Mouse (Mus musculus): ENCODE data around the gene Teddm2. TPM values are rescaled to one million over a fixed set of nuclear protein-coding genes. Genes with fewer than 3 reads are reported as not detected.

Teddm2 gene
- polyA plus RNA-seq, 1 experiment from 2014 or later = 0.39 TPM

GRCm38 (mm10) chr1:153918521-153919206 is 18.6 kb upstream of the Teddm2 start:
- no peaks in the 10 kb centered on the region for H3K36me3 ChIP-seq
- H3K27ac ChIP-seq (replicated peaks) = no peak overlapping the region
- no peak overlapping the region for H3K4me3 ChIP-seq
- WGBS = 90% methylated on average over 3 of the region's 3 CpGs
- no peaks in the 10 kb centered on the region for H3K27me3 ChIP-seq (ENCODE audit: low read depth, poor library complexity, severe bottlenecking)
- DNase-seq (ENCODE audit: low spot score) = no peak
- H3K4me1 ChIP-seq = peaks cover 5% of the 10 kb centered on the region
- H3K9me3 ChIP-seq (replicated peaks) = no peaks in the 10 kb centered on the region

- DNase-seq (ENCODE audit: low spot score) = no peak
- no peak overlapping the region for H3K4me3 ChIP-seq
- 86% methylated on average over 3 of the region's 3 CpGs for WGBS
- 0 out of 2 replicates have a peak, but pooled peaks cover 3% of the 10 kb centered on the region for H3K4me1 ChIP-seq
- H3K27me3 ChIP-seq (ENCODE audit: low read depth, poor library complexity, severe bottlenecking) = no peaks in the 10 kb centered on the region
- H3K36me3 ChIP-seq = peaks cover 28% of the 10 kb centered on the region
- H3K9me3 ChIP-seq (replicated peaks) = no peaks in the 10 kb centered on the region
- no peak overlapping the region for H3K27ac ChIP-seq (replicated peaks)
Observed at GRCm38 (mm10) chr1:153913869-153914268, 13.8 kb upstream of the Teddm2 start.

- Histone ChIP-seq H3K27ac (replicated peaks) (no peak overlapping the region), H3K36me3 (peaks cover 53% of the 10 kb centered on the region), H3K4me3 (no peak overlapping the region), H3K27me3 (ENCODE audit: low read depth, poor library complexity, severe bottlenecking) (no peaks in the 10 kb centered on the region; the same call in 1 of the 2 replicates), H3K9me3 (replicated peaks) (no peaks in the 10 kb centered on the region), H3K4me1 (peaks cover 14% of the 10 kb centered on the region; the same call in 1 of the 2 replicates)
- 92% methylated on average over 6 of the region's 6 CpGs for WGBS
- no peak for DNase-seq (ENCODE audit: low spot score)
Observed at GRCm38 (mm10) chr1:153911276-153911795, 11.3 kb upstream of the Teddm2 start.

DNA sequence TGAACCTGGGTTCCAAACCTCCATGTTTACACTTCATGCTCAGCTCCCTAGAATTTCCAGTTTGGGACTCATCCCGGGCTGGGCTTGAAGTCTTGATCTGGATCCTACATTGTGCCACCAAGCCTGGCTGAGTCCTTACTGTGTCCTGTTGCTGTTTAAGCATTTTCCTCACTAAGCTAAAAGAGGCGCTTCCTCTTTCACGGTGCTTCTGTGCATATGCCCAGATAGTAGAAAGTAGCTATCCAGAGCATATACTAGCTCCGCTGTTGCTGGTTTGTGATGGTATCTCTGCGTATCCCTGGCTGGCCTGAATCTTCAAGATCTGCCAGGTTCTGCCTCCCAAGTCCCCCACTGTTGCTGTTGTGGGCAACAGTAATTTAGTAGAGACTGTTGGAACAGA is 10.4 kb upstream of the Teddm2 start:
- Histone ChIP-seq H3K9me3 (replicated peaks) (no peaks in the 10 kb centered on the region), H3K36me3 (peaks cover 62% of the 10 kb centered on the region), H3K4me1 (peaks cover 14% of the 10 kb centered on the region; the same call in 1 of the 2 replicates), H3K27me3 (ENCODE audit: low read depth, poor library complexity, severe bottlenecking) (no peaks in the 10 kb centered on the region; the same call in 1 of the 2 replicates), H3K27ac (replicated peaks) (no peak overlapping the region), H3K4me3 (no peak overlapping the region)
- DNase-seq (ENCODE audit: low spot score) = no peak
- WGBS = 90% methylated on average over 5 of the region's 5 CpGs

DNA sequence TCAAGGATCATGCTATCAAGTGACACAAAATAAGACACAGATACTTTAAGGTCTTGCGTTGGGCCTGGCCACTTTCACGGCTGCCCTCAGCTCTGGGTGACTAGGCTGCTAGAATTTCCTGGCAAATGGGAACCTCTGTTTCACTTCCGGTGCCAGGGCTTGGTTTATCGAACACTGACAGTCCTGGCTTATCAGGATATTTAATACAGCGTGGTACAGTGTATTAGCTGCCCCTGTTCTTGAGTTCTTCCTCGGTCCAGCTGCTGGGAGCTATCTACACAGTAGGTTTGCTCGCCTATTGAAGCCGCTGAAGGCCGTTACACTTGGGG is 9.9 kb upstream of the Teddm2 start:
- no peaks in the 10 kb centered on the region for H3K9me3 ChIP-seq (replicated peaks)
- no peak for DNase-seq (ENCODE audit: low spot score)
- peaks cover 14% of the 10 kb centered on the region; the same call in 1 of the 2 replicates for H3K4me1 ChIP-seq
- no peak overlapping the region for H3K4me3 ChIP-seq
- WGBS = 95% methylated on average over 9 of the region's 9 CpGs
- H3K36me3 ChIP-seq = peaks cover 67% of the 10 kb centered on the region
- no peaks in the 10 kb centered on the region; the same call in 1 of the 2 replicates for H3K27me3 ChIP-seq (ENCODE audit: low read depth, poor library complexity, severe bottlenecking)
- no peak overlapping the region for H3K27ac ChIP-seq (replicated peaks)

DNA sequence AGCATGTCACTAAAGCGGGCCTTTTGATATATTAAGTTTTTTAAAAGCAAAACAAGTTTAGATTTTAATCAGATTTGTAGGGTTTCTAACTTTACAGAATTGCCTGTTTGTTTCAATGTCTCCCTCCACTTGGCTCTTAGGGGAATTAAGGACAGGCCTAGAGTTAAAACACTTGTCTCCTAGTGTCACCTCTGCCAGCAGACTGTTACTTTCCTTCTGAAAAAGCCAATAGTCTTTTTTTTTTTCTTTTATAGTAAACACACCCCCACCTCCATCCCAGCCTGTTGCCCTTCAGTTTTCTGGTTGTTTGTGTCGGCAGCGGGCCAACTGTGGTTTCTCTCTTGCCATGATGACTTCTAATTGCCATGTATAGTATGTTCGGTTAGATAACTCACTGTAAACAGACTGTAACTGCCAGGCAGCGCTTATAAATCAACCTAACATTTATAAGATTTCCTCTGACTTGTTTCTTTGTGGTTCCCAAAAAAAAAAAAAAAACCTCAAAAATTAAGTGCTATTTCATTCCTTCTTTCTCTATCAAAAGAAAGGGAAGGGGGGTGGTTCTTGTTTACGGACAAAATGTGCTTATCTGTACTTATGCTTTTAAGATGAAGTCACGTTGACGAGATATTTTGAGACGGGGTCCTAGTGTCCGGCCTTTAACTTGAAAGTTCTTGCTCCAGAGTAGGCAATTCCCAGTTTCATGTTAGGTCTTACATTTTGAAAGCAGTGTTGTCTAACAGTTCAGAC is 9.4 kb upstream of the Teddm2 start:
- DNase-seq (ENCODE audit: low spot score) = no peak
- Histone ChIP-seq H3K27ac (replicated peaks) (no peak overlapping the region), H3K9me3 (replicated peaks) (no peaks in the 10 kb centered on the region), H3K27me3 (ENCODE audit: low read depth, poor library complexity, severe bottlenecking) (no peaks in the 10 kb centered on the region; the same call in 1 of the 2 replicates), H3K4me3 (no peak overlapping the region), H3K36me3 (peaks cover 72% of the 10 kb centered on the region), H3K4me1 (peaks cover 14% of the 10 kb centered on the region; the same call in 1 of the 2 replicates)
- WGBS = 94% methylated on average over 10 of the region's 10 CpGs

- H3K4me3 ChIP-seq = no peak overlapping the region
- 95% methylated on average over 4 of the region's 4 CpGs for WGBS
- H3K36me3 ChIP-seq = peaks cover 79% of the 10 kb centered on the region
Observed at GRCm38 (mm10) chr1:153908741-153909140, 8.7 kb upstream of the Teddm2 start.

DNA sequence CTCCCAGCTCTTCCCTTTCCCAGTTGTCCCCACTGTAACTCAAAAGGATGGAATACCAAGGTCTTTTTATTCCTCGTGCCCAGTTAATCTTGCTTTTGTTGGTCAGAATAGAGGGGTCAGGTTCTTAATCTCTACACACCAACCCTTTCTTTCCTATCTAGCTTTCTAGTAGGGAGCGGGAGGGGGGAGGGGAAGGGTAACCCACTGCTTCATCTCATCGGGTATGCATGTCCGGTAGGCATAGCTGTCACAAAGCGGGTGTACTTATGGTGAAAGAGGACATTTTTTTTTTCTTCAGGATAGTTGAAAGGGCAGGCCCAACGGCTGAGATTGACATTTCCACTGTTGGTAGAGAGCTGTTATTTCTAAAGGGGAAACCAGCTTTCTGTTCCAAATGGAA is 8.2 kb upstream of the Teddm2 start:
- Histone ChIP-seq H3K36me3 (peaks cover 84% of the 10 kb centered on the region), H3K27me3 (ENCODE audit: low read depth, poor library complexity, severe bottlenecking) (no peaks in the 10 kb centered on the region; the same call in 1 of the 2 replicates), H3K4me1 (peaks cover 17% of the 10 kb centered on the region), H3K9me3 (replicated peaks) (no peaks in the 10 kb centered on the region), H3K4me3 (no peak overlapping the region), H3K27ac (replicated peaks) (no peak overlapping the region)
- peak; percentile 35 for DNase-seq (ENCODE audit: low spot score)
- WGBS = 56% methylated on average over 6 of the region's 6 CpGs

More at GRCm38 (mm10) chr1:153908741-153909140, 8.7 kb upstream of the Teddm2 start:
- H3K27ac ChIP-seq (replicated peaks) = no peak overlapping the region
- H3K27me3 ChIP-seq (ENCODE audit: low read depth, poor library complexity, severe bottlenecking) = no peaks in the 10 kb centered on the region; the same call in 1 of the 2 replicates
- H3K9me3 ChIP-seq (replicated peaks) = no peaks in the 10 kb centered on the region
- no peak for DNase-seq (ENCODE audit: low spot score)
- peaks cover 14% of the 10 kb centered on the region; the same call in 1 of the 2 replicates for H3K4me1 ChIP-seq

DNA sequence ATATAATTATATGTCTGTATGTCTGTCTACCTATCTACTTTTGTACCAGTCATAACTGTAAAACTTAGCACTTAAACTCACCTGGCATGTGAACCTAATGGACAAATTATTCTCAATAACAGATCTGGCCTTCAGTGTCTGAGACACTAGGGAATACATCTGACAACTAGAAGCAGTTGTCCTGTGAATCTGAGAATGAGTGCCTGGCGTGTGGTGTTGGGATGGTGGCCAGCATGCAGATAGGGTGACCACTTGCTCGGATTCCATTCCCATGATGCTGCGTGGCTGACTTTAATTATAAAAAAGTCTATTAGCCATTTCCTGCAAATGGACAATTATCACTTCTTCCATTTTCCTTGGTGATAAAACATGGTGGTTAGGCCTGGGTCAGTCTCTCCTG is 5.9 kb upstream of the Teddm2 start:
- no peak overlapping the region for H3K27ac ChIP-seq (replicated peaks)
- H3K27me3 ChIP-seq (ENCODE audit: low read depth, poor library complexity, severe bottlenecking) = no peaks in the 10 kb centered on the region; the same call in 1 of the 2 replicates
- peaks cover 37% of the 10 kb centered on the region for H3K4me1 ChIP-seq
- no peak overlapping the region for H3K4me3 ChIP-seq
- H3K9me3 ChIP-seq (replicated peaks) = no peaks in the 10 kb centered on the region
- WGBS = 89% methylated on average over 3 of the region's 3 CpGs
- no peak for DNase-seq (ENCODE audit: low spot score)
- peaks cover 83% of the 10 kb centered on the region for H3K36me3 ChIP-seq

DNA sequence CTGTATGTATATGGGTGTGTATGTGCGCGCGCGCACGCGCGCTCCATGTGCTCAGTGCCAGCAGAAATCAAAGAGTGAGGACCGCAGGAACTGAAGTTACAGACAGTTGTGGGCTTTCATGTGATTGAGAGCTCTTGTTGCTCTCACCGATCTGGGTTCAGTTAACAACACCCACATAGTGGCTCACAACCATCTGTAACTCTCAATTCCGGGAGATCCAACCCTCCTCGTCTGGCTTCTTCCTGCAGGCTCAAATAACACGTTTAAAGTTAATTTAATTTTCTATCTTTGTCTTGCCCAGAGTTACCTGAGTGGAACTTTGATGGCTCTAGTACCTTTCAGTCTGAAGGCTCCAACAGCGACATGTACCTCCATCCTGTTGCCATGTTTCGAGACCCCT is 4.2 kb upstream of the Teddm2 start:
- DNase-seq (ENCODE audit: low spot score) = no peak
- H3K4me3 ChIP-seq = no peak overlapping the region
- no peaks in the 10 kb centered on the region; the same call in 1 of the 2 replicates for H3K27me3 ChIP-seq (ENCODE audit: low read depth, poor library complexity, severe bottlenecking)
- peaks cover 67% of the 10 kb centered on the region for H3K36me3 ChIP-seq
- 97% methylated on average over 14 of the region's 14 CpGs for WGBS
- H3K4me1 ChIP-seq = peaks cover 41% of the 10 kb centered on the region
- no peak overlapping the region for H3K27ac ChIP-seq (replicated peaks)
- no peaks in the 10 kb centered on the region for H3K9me3 ChIP-seq (replicated peaks)

- WGBS = 67% methylated on average over 13 of the region's 13 CpGs
- DNase-seq (ENCODE audit: low spot score) = peak; percentile 45
- Histone ChIP-seq H3K9me3 (replicated peaks) (no peaks in the 10 kb centered on the region), H3K27ac (replicated peaks) (0 out of 2 replicates have a peak overlapping the region, but pooled peaks have one; percentile 25), H3K4me3 (no peak overlapping the region; the same call in 1 of the 2 replicates), H3K27me3 (ENCODE audit: low read depth, poor library complexity, severe bottlenecking) (no peaks in the 10 kb centered on the region; the same call in 1 of the 2 replicates), H3K4me1 (peaks cover 41% of the 10 kb centered on the region), H3K36me3 (peaks cover 55% of the 10 kb centered on the region)
Observed at GRCm38 (mm10) chr1:153903006-153903405, 3.0 kb upstream of the Teddm2 start.

- Histone ChIP-seq H3K36me3 (peaks cover 36% of the 10 kb centered on the region), H3K27me3 (ENCODE audit: low read depth, poor library complexity, severe bottlenecking) (no peaks in the 10 kb centered on the region), H3K4me3 (peak overlapping the region; percentile 90), H3K4me1 (peaks cover 38% of the 10 kb centered on the region), H3K27ac (replicated peaks) (peak overlapping the region; percentile 93), H3K9me3 (replicated peaks) (no peaks in the 10 kb centered on the region)
- DNase-seq (ENCODE audit: low spot score) = peak; percentile 44
- WGBS = 3% methylated on average over 25 of the region's 25 CpGs
Observed at GRCm38 (mm10) chr1:153900860-153901730, 1.1 kb upstream of the Teddm2 start.

Measured in midbrain, embryonic 10.5 days (tissue).